Mouse (Mus musculus): Measurements from ENCODE around the gene Hist1h4d.
"Not testable (repeated sequence)": the region's sequence is repeated elsewhere in the genome, so short reads cannot be mapped to it uniquely, and the experiment has no call there.

Hist1h4d gene

GRCm38 (mm10) chr13:23551146-23551834, 30.1 kb upstream of the Hist1h4d start, which contains the start of gene Hist1h4f:
Gene Hist1h4f (minus strand): TSS chr13:23551648.
- peak; percentile 80 for DNase-seq (ENCODE audit: low read depth, low spot score)

- no peak for DNase-seq (ENCODE audit: low read depth, low spot score)
Observed at GRCm38 (mm10) chr13:23551931-23552914, 29.2 kb upstream of the Hist1h4d start.

GRCm38 (mm10) chr13:23552962-23553361, 28.4 kb upstream of the Hist1h4d start, which contains the start of gene Hist1h1d:
Gene Hist1h1d (plus strand): TSS chr13:23553262.
- DNase-seq (ENCODE audit: low read depth, low spot score) = no peak

GRCm38 (mm10) chr13:23554393-23554792, 27.0 kb upstream of the Hist1h4d start:
- no peak for DNase-seq (ENCODE audit: low read depth, low spot score)

GRCm38 (mm10) chr13:23554925-23555838, 26.2 kb upstream of the Hist1h4d start:
- DNase-seq (ENCODE audit: low read depth, low spot score) = peak; percentile 73

- DNase-seq (ENCODE audit: low read depth, low spot score) = peak; percentile 87
Observed at GRCm38 (mm10) chr13:23555839-23556416, 25.5 kb upstream of the Hist1h4d start.

- DNase-seq (ENCODE audit: low read depth, low spot score) = no peak
Observed at GRCm38 (mm10) chr13:23556906-23557305, 24.5 kb upstream of the Hist1h4d start.

- DNase-seq (ENCODE audit: low read depth, low spot score) = not testable (repeated sequence)
Observed at GRCm38 (mm10) chr13:23560699-23561098, 20.7 kb upstream of the Hist1h4d start.

GRCm38 (mm10) chr13:23561531-23561882, 19.9 kb upstream of the Hist1h4d start:
- not testable (repeated sequence) for DNase-seq (ENCODE audit: low read depth, low spot score)

- peak; percentile 98 for DNase-seq (ENCODE audit: low read depth, low spot score)
Observed at GRCm38 (mm10) chr13:23561883-23562659, 19.3 kb upstream of the Hist1h4d start, which contains the start of gene Hist1h3e. Gene Hist1h3e (minus strand): TSS chr13:23562369.

- peak; percentile 46 for DNase-seq (ENCODE audit: low read depth, low spot score)
Observed at GRCm38 (mm10) chr13:23562699-23563462, 18.5 kb upstream of the Hist1h4d start.

- DNase-seq (ENCODE audit: low read depth, low spot score) = no peak
Observed at GRCm38 (mm10) chr13:23564482-23564881, 16.9 kb upstream of the Hist1h4d start.

- not testable (repeated sequence) for DNase-seq (ENCODE audit: low read depth, low spot score)
Observed at GRCm38 (mm10) chr13:23570261-23571021, 11.0 kb upstream of the Hist1h4d start.

- DNase-seq (ENCODE audit: low read depth, low spot score) = peak; percentile 92
Observed at GRCm38 (mm10) chr13:23571022-23571503, 10.3 kb upstream of the Hist1h4d start, which contains the start of the genes Hist1h2ae and Hist1h2bg. Gene Hist1h2ae (minus strand): TSS chr13:23571220. Gene Hist1h2bg (plus strand): TSS chr13:23571396.

- not testable (repeated sequence) for DNase-seq (ENCODE audit: low read depth, low spot score)
Observed at GRCm38 (mm10) chr13:23571504-23572217, 9.7 kb upstream of the Hist1h4d start.

- DNase-seq (ENCODE audit: low read depth, low spot score) = no peak
Observed at GRCm38 (mm10) chr13:23572218-23573033, 9.0 kb upstream of the Hist1h4d start.

All from skeletal muscle tissue, adult 2 months (tissue).